Mouse (Mus musculus) limb, embryonic 11.5 days (tissue): ENCODE results near the gene Gdf1. TPM values are rescaled to one million over a fixed set of nuclear protein-coding genes. Genes with fewer than 3 reads are reported as not detected.

Experiments
- ATAC-seq: fragments of 200-750 bp; cut with Nextera tagmentation; 2 replicates; pipeline ENCODE4 v1.8.0; 2017; ENCODE audit warnings: low read depth; ENCODE audit not compliant: insufficient number of reproducible peaks, low FRiP score, low TSS enrichment
- DNase-seq: peaks from one replicate; pipeline ENCODE4 v3.0.0-alpha.2; 2015; ENCODE audit warnings: low spot score
- H3K27ac ChIP-seq: fragments of 300-500 bp; sonication (generic); replicated peaks from 2 replicates; pipeline ENCODE4 v1.5.1; 2014; ENCODE audit warnings: low read depth, mild to moderate bottlenecking, low read length
- H3K27me3 ChIP-seq: fragments of 300-500 bp; sonication (generic); 2 replicates; pipeline ENCODE4 v1.6.1; 2014; ENCODE audit warnings: mild to moderate bottlenecking, low read length, mixed read lengths; ENCODE audit not compliant: control insufficient read depth, insufficient read depth
- H3K36me3 ChIP-seq: fragments of 300-500 bp; sonication (generic); 2 replicates; pipeline ENCODE4 v1.6.1; 2014; ENCODE audit warnings: mild to moderate bottlenecking, low read length, moderate library complexity, mixed read lengths; ENCODE audit not compliant: control insufficient read depth, insufficient read depth
- H3K4me1 ChIP-seq: fragments of 300-500 bp; sonication (generic); 2 replicates; pipeline ENCODE4 v1.6.1; 2014; ENCODE audit warnings: low read length, mixed read lengths; ENCODE audit not compliant: control insufficient read depth, insufficient read depth
- H3K4me2 ChIP-seq: fragments of 300-500 bp; sonication (generic); 2 replicates; pipeline ENCODE4 v1.6.1; 2014; ENCODE audit warnings: low read depth, mild to moderate bottlenecking, moderate library complexity; ENCODE audit not compliant: severe bottlenecking
- H3K4me3 ChIP-seq: fragments of 300-500 bp; sonication (generic); 2 replicates; pipeline ENCODE4 v1.5.1; 2014; ENCODE audit warnings: low read depth, low read length
- H3K9ac ChIP-seq: fragments of 300-500 bp; sonication (generic); 2 replicates; pipeline ENCODE4 v1.6.1; 2014; ENCODE audit warnings: mild to moderate bottlenecking, low read length
- H3K9me3 ChIP-seq: fragments of 300-500 bp; sonication (generic); 2 replicates; pipeline ENCODE4 v1.6.1; 2016; ENCODE audit warnings: low read length; ENCODE audit not compliant: control insufficient read depth
- whole genome bisulfite sequencing: fragments of 180-500 bp; shearing (Covaris S2); extraction: QIAGEN DNeasy Blood & Tissue Kit; methylation state at CpG from one replicate; pipeline ENCODE4 v1.1.7; 2014; 5-methylcytosine and 5-hydroxymethylcytosine counted together
- polyA plus RNA-seq: library from polyadenylated mRNA; unstranded; fragments of >200 nt; fragmentation: Nextera tagmentation; extraction: Ambion mirVana; gene quantifications from 2 replicates; pipeline ENCODE4 v1.2.1, GENCODE M21; 2014

Gene Gdf1
- polyA plus RNA-seq, 1 experiment from 2014 or later = 4.2 TPM

DNA sequence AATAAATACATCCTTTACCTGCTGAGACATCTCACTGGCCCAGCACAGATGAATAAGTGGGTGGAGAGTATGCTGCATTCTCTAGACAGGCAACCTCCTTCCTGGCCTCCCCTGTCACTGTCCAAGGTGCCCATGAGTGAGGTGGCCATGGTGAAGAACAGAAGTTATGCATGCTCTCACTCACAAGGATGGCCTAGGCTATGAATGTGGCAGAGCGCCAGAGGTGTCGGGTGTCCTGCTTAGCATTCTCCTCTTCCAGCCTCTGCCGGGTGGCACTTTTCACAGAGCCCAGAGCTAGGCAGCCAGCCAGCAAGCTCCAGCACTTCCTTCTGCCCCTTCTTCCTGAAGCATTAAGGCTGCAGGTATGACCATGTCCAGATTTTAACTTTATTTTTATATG is 29.8 kb downstream of the Gdf1 start:
- no peaks in the 10 kb centered on the region for H3K27me3 ChIP-seq
- DNase-seq = no peak
- H3K27ac ChIP-seq = no peak overlapping the region
- no peak overlapping the region for H3K4me2 ChIP-seq
- no peaks in the 10 kb centered on the region for H3K4me1 ChIP-seq
- H3K4me3 ChIP-seq = no peak overlapping the region
- no peak for ATAC-seq
- no peak overlapping the region for H3K9ac ChIP-seq
- no peaks in the 10 kb centered on the region; the same call in 1 of the 2 replicates for H3K9me3 ChIP-seq
- 28% methylated on average over 3 of the region's 3 CpGs for WGBS
- no peaks in the 10 kb centered on the region for H3K36me3 ChIP-seq

DNA sequence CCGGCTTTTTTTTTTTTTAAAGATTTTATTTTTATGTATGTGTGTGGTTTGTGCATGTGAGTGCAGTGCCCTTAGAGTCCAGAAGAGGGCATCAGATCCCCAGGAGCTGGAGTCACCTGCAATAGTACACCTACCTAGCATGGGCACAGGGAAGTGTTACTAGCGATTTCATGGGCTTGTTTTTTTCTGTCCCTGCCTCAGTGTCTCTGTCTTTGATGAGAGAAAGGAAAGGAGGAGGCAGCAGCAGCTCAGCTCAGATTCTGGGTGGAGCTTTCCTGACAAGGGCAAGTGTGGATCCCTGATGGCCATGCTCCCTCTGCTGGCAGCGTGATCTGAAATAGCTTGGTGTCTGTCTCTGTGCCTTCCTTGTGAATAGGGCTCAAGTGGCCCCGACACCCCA is 31.2 kb downstream of the Gdf1 start:
- Histone ChIP-seq H3K36me3 (no peaks in the 10 kb centered on the region), H3K4me2 (no peak overlapping the region), H3K4me1 (no peaks in the 10 kb centered on the region), H3K9ac (no peak overlapping the region), H3K9me3 (no peaks in the 10 kb centered on the region; the same call in 1 of the 2 replicates), H3K4me3 (no peak overlapping the region), H3K27ac (no peak overlapping the region), H3K27me3 (no peaks in the 10 kb centered on the region)
- no peak for DNase-seq
- WGBS = 51% methylated on average over 4 of the region's 4 CpGs
- no peak for ATAC-seq

DNA sequence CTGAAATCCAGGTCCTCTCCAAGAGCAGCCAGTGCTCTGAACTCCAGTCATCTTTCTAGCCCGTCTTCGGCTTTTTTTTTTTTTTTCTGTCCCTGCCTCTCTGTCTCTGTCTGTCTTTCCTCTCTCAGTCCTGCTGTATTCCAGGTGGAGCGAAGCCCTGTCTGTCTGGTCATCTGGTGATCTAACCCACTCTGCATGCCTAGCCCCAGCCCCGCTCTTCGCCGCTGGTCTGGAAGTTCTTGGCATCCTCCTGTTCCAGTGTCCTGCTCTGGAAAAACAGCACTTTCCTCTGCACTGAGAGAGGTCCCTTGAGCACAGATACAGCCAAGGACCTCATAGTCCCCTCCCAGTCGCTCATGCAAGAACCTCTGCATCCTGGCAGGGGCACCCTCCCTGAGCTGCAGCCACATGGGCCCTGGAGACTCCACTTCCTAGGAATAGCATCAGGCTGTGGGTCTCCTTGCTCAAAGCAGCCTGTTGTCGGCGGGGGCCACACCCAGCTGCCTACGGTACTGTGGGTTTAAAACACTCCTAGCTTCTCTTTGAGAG is 31.9 kb downstream of the Gdf1 start:
- no peak for DNase-seq

DNA sequence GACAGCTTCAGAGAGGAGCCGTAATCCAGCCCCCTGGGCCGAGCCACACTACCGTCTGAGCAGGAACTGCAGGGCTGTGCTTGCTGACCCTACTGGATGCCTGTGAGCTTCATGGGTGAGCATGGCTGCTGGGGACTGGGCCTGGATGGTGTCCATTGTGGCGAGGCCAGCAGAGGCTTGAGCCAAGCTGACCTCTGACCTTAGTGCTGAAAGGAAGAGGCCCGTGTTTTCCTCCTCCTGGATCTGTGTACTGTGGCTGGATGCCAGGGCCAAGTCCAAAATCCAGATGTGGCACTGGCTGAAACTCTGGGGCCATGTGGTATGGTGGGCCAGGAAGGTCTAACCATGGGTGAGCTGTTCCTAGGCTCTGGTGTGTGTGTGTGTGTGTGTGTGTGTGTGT is 34.4 kb downstream of the Gdf1 start:
- ATAC-seq (no peak), DNase-seq (no peak)
- whole genome bisulfite sequencing = 36% methylated on average over 5 of the region's 5 CpGs
- Histone ChIP-seq H3K27me3 (no peaks in the 10 kb centered on the region), H3K9ac (no peak overlapping the region), H3K9me3 (no peaks in the 10 kb centered on the region; the same call in 1 of the 2 replicates), H3K27ac (no peak overlapping the region), H3K4me3 (no peak overlapping the region), H3K4me2 (no peak overlapping the region), H3K4me1 (no peaks in the 10 kb centered on the region), H3K36me3 (no peaks in the 10 kb centered on the region)

More for the DNA sequence above, 31.9 kb downstream of the Gdf1 start:
- Histone ChIP-seq H3K9me3 (no peaks in the 10 kb centered on the region; the same call in 1 of the 2 replicates), H3K4me2 (no peak overlapping the region), H3K27me3 (no peaks in the 10 kb centered on the region), H3K4me1 (no peaks in the 10 kb centered on the region), H3K4me3 (no peak overlapping the region), H3K36me3 (no peaks in the 10 kb centered on the region), H3K27ac (no peak overlapping the region), H3K9ac (no peak overlapping the region)
- 75% methylated on average over 10 of the region's 10 CpGs for WGBS
- ATAC-seq = no peak

DNA sequence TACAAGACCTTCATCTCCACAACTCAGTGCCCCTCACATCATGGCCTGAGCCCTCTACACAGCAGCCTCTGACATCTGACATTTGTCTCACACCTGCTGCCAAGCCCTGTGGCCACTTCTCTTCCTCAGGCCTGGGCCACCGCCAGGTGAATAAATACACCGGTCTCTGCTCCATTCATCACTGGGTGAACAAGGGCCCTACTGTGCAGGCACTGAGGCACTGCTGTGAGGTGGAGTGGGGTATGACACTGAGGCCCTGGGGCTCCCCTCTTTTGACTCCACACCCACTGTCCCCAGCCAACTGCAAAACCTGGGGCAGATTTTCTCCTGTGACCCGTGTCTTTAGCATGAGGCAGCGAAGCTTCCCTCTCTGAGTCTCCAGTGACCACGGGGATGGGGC is 37.0 kb downstream of the Gdf1 start:
- WGBS = 66% methylated on average over 5 of the region's 5 CpGs
- no peak overlapping the region for H3K9ac ChIP-seq

DNA sequence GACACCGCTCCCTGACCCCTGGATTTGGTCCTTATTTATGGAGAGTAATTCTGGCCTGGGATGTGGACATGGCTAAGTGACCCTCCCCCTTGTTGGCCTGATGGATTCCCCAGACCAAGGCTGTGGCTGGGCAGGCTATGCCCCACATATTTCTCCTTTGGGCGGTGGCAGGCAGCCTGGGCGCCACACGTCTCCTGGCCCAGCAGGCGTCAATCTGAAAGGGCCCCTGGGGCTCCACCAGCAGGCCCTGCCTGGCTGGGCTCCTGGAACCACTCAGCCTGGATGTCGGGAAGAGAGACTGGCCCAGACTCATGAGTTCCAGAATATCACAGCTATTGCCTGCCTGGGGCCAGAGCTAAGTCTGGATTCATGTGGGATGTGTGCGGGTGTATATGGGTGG is 40.9 kb downstream of the Gdf1 start:
- 63% methylated on average over 7 of the region's 7 CpGs for WGBS
- H3K27ac ChIP-seq = no peak overlapping the region
- no peak for ATAC-seq

More for the DNA sequence above, 37.0 kb downstream of the Gdf1 start:
- no peak overlapping the region for H3K27ac ChIP-seq
- H3K4me3 ChIP-seq = no peak overlapping the region
- no peaks in the 10 kb centered on the region for H3K9me3 ChIP-seq
- DNase-seq (no peak), ATAC-seq (no peak)
- H3K36me3 ChIP-seq = no peaks in the 10 kb centered on the region
- peaks cover 2% of the 10 kb centered on the region; the same call in 1 of the 2 replicates for H3K27me3 ChIP-seq
- H3K4me2 ChIP-seq = no peak overlapping the region
- no peaks in the 10 kb centered on the region for H3K4me1 ChIP-seq

DNA sequence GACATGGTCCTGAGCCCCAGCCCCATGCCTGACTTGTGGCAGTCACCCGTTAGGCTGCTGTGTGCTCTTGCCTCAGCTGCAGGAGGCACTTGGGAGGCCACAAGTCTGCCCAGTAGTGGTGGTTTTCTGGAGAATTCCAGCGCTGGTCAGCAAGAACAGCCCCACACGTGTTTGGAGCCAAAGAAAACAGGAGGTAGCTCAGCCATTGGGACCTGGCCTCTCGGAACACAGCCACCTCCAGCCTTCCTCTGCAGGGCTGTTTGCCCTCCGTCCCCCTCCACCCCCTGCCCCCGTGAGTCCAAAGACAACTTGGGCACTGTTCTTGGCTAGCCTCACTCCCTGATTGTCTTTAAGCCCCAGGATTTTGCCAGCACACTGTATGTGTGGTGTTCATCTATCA is 42.3 kb downstream of the Gdf1 start:
- ATAC-seq (no peak), DNase-seq (peak; percentile 24)
- H3K27ac ChIP-seq = no peak overlapping the region
- no peak overlapping the region for H3K9ac ChIP-seq
- WGBS = 47% methylated on average over 6 of the region's 6 CpGs
- no peak overlapping the region for H3K4me2 ChIP-seq
- H3K4me1 ChIP-seq = peaks cover 30% of the 10 kb centered on the region
- no peaks in the 10 kb centered on the region for H3K9me3 ChIP-seq
- no peaks in the 10 kb centered on the region for H3K36me3 ChIP-seq
- H3K27me3 ChIP-seq = peaks cover 54% of the 10 kb centered on the region
- H3K4me3 ChIP-seq = no peak overlapping the region

More for the DNA sequence above, 40.9 kb downstream of the Gdf1 start:
- Histone ChIP-seq H3K4me3 (no peak overlapping the region), H3K4me2 (no peak overlapping the region), H3K4me1 (peaks cover 27% of the 10 kb centered on the region), H3K36me3 (no peaks in the 10 kb centered on the region), H3K9ac (no peak overlapping the region), H3K27me3 (peaks cover 39% of the 10 kb centered on the region), H3K9me3 (no peaks in the 10 kb centered on the region)
- no peak for DNase-seq

DNA sequence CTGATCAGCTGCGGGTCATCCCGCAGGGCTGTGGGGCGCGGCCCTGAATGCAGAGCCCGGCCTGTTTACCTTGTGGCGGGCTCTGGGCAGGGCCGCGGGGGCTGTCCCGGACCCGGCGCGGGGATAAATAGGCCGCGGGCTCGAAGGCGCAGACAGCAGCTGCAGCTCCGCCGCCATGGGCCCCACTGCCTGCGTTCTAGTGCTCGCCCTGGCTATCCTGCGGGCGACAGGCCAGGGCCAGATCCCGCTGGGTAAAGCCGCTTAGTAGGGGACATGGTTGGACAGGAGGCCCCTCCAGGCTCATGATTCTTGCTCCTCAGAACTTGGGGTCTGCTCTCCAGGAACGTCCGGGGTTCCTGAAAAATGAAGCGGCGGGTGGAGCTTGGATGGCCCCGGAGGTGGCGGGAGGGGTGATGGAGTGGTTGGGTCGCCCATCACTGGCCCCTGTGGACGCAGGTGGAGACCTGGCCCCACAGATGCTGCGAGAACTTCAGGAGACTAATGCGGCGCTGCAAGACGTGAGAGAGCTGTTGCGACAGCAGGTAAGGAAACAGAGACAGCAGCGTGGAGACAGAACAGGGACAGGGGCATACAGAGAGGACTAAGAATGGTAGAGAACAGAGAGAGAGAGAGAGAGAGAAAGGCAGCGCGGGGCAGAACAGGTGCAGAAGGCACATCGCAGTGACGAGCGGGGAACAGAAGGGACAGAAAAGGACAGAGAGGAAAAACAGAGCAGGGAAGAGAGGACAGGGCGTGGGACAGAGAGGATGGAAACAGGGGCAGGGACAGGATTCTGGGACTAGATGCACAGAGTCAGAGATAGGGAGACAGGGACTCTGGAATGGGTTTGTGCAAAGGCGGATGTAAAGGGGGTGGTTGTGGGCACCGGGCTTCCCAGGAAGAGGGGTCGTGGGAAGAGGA is 44.0 kb downstream of the Gdf1 start, which contains the start of gene Comp:
Comp (plus strand) TSS at position 162 of the 921 bp plus-strand sequence.
- Histone ChIP-seq H3K27me3 (peaks cover 66% of the 10 kb centered on the region), H3K9me3 (no peaks in the 10 kb centered on the region), H3K9ac (peak within 1 kb of the TSS; percentile 43), H3K27ac (no peak within 1 kb of the TSS), H3K4me3 (peak within 1 kb of the TSS; percentile 31), H3K4me1 (peaks cover 30% of the 10 kb centered on the region), H3K36me3 (no peaks in the 10 kb centered on the region), H3K4me2 (peak within 1 kb of the TSS; percentile 52)
- WGBS = 2% methylated on average over 47 of the region's 47 CpGs
- 0 out of 2 replicates have a peak, but pooled peaks have one; percentile 2 for ATAC-seq
- DNase-seq = peak; percentile 52
